Mouse (Mus musculus): ENCODE measurements around the gene Pabpc6. TPM values are rescaled to one million over a fixed set of nuclear protein-coding genes. Genes with fewer than 3 reads are reported as not detected.

Pabpc6 gene
- polyA plus RNA-seq, 1 experiment from 2014 or later, result not detected

Other genes with a start within 250 kb of the Pabpc6 start
- not detected in 2 replicates for gene Gm17728, start 247.7 kb downstream of the Pabpc6 start, polyA plus RNA-seq (2015; fragmentation: Nextera tagmentation; extraction: Ambion mirVana)

All from thymus, postnatal 0 days (tissue).